Mouse (Mus musculus) forebrain, postnatal 0 days (tissue): ENCODE data around the gene Plcb2. TPM values are rescaled to one million over a fixed set of nuclear protein-coding genes. Genes with fewer than 3 reads are reported as not detected.
A peak's percentile ranks its signal among the peaks of the same experiment; 100 is the strongest.

ENCODE experiments used
- ATAC-seq: fragments of 200-750 bp; cut with Nextera tagmentation; 2 replicates; pipeline ENCODE4 v1.8.0; 2017; ENCODE audit warnings: mild to moderate bottlenecking, moderate library complexity
- DNase-seq: peaks from one replicate; pipeline ENCODE4 v3.0.0-alpha.2; 2015
- H3K27ac ChIP-seq: fragments of 300-500 bp; sonication (generic); 2 replicates; pipeline ENCODE4 v1.5.1; 2014; ENCODE audit warnings: low read depth, mild to moderate bottlenecking, antibody characterized with exemption, low read length, moderate library complexity, mixed read lengths
- H3K27me3 ChIP-seq: fragments of 300-500 bp; sonication (generic); 2 replicates; pipeline ENCODE4 v1.6.1; 2014; ENCODE audit warnings: mild to moderate bottlenecking, low read length, mixed read lengths; ENCODE audit not compliant: insufficient read depth
- H3K36me3 ChIP-seq: fragments of 300-500 bp; sonication (generic); 2 replicates; pipeline ENCODE4 v1.6.1; 2014; ENCODE audit warnings: mild to moderate bottlenecking, moderate library complexity; ENCODE audit not compliant: insufficient read depth
- H3K4me1 ChIP-seq: fragments of 300-500 bp; sonication (generic); 2 replicates; pipeline ENCODE4 v1.6.1; 2014; ENCODE audit warnings: antibody characterized with exemption; ENCODE audit not compliant: insufficient read depth
- H3K4me2 ChIP-seq: fragments of 300-500 bp; sonication (generic); 2 replicates; pipeline ENCODE4 v1.6.1; 2014; ENCODE audit warnings: low read depth, mild to moderate bottlenecking, moderate library complexity
- H3K4me3 ChIP-seq: fragments of 300-500 bp; sonication (generic); 2 replicates; pipeline ENCODE4 v1.5.1; 2014; ENCODE audit warnings: low read depth, low read length, mixed read lengths
- H3K9ac ChIP-seq: fragments of 300-500 bp; sonication (generic); 2 replicates; pipeline ENCODE4 v1.6.1; 2014; ENCODE audit warnings: mild to moderate bottlenecking
- H3K9me3 ChIP-seq: fragments of 300-500 bp; sonication (generic); 2 replicates; pipeline ENCODE4 v1.6.1; 2016; ENCODE audit warnings: low read length
- CTCF ChIP-seq: sonication (generic); IDR thresholded peaks from 2 replicates; pipeline ENCODE4 v1.5.1; 2016; ENCODE audit warnings: antibody characterized with exemption, control low read depth, low read depth
- WGBS: fragments of 180-500 bp; shearing (Covaris S2); extraction: QIAGEN DNeasy Blood & Tissue Kit; methylation state at CpG from one replicate; pipeline ENCODE4 v1.1.7; 2014; 5-methylcytosine and 5-hydroxymethylcytosine counted together
- polyA plus RNA-seq: library from polyadenylated mRNA; unstranded; fragments of >200 nt; fragmentation: Nextera tagmentation; extraction: Ambion mirVana; gene quantifications from 2 replicates; pipeline ENCODE4 v1.2.1, GENCODE M21; 2015
- total RNA-seq: library from RNA; depleted of rRNA; stranded (reverse); fragments of >200 nt; gene quantifications from 2 replicates; pipeline ENCODE4 v1.2.3, GENCODE M21; 2014

The Plcb2 gene
- total and polyA plus RNA-seq, 2 experiments from 2014 or later = 0.52 to 1.1 TPM

DNA sequence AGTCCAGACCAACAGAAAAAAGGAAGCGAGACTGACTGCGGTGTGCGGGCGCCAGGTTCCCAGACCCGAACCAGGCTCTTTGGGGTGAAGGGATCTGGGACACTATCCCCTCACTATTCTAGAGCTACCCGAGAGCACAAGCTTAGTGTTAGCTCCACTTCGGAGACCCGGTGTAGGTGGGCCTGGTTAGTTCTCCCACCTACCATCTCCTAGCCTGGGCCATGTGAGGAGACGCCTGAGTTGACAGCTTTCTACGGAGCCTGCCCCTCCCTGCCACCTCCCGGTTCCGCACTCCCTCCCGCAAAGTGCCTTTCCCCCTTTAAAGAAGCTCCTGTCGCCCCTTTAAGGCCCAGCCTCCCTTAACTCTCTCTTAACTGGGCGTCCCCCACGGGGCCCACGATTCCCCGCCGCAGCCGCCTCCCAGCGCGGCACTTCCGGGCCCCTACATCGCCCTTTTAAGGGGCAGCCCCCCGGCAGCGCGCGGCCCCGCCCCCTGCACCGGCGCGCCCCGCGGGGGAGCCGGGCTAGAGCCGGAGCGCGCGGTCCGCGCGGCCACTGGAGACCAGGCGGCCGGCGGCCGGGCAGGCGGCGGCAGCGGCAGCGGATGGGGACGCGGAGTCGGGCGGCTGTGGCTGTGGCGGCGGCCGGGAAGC, 17.1 kb upstream of the Plcb2 start, which contains the start of gene Inafm2:
Inafm2 (plus strand) TSS at position 527 of the 653 bp plus-strand sequence.
- DNase-seq = peak; percentile 95
- Histone ChIP-seq H3K9ac (peak within 1 kb of the TSS; percentile 77), H3K36me3 (no peaks in the 10 kb centered on the region), H3K4me3 (peak within 1 kb of the TSS; percentile 84), H3K9me3 (no peaks in the 10 kb centered on the region), H3K4me2 (peak within 1 kb of the TSS; percentile 97), H3K27me3 (no peaks in the 10 kb centered on the region; the same call in 1 of the 2 replicates), H3K4me1 (peaks cover 31% of the 10 kb centered on the region), H3K27ac (peak within 1 kb of the TSS; percentile 73)
- under 1% methylated on average over 45 of the region's 57 CpGs for WGBS
- TF ChIP-seq CTCF = no peak
- ATAC-seq = peak; percentile 97

DNA sequence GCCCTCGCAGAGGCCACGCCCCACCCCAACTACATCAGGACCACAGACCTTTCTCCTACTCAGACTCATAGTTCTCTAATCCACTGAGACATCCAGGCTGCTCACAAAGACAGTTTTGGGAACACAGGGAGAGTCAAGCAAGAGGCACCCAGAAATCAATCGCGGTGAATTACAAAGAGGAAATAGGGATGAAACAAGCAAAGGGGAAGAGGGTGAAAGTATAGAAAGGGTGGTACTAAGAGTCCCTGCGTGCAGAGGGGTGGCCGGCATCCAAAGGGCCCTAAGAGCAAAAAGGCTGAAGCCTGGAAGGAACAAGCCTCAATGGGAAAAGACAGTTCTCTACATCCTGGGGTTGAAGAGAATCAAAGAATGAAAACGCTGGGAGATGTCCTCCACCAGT, 16.4 kb upstream of the Plcb2 start:
- DNase-seq (no peak), ATAC-seq (no peak)
- H3K4me2 ChIP-seq = peak overlapping the region; percentile 97
- H3K36me3 ChIP-seq = no peaks in the 10 kb centered on the region
- H3K9ac ChIP-seq = no peak overlapping the region
- no peaks in the 10 kb centered on the region for H3K9me3 ChIP-seq
- WGBS = 14% methylated on average over 7 of the region's 7 CpGs
- TF ChIP-seq CTCF = no peak
- H3K27ac ChIP-seq = no peak overlapping the region
- H3K4me1 ChIP-seq = peaks cover 31% of the 10 kb centered on the region
- H3K27me3 ChIP-seq = no peaks in the 10 kb centered on the region; the same call in 1 of the 2 replicates
- no peak overlapping the region; the same call in 1 of the 2 replicates for H3K4me3 ChIP-seq

DNA sequence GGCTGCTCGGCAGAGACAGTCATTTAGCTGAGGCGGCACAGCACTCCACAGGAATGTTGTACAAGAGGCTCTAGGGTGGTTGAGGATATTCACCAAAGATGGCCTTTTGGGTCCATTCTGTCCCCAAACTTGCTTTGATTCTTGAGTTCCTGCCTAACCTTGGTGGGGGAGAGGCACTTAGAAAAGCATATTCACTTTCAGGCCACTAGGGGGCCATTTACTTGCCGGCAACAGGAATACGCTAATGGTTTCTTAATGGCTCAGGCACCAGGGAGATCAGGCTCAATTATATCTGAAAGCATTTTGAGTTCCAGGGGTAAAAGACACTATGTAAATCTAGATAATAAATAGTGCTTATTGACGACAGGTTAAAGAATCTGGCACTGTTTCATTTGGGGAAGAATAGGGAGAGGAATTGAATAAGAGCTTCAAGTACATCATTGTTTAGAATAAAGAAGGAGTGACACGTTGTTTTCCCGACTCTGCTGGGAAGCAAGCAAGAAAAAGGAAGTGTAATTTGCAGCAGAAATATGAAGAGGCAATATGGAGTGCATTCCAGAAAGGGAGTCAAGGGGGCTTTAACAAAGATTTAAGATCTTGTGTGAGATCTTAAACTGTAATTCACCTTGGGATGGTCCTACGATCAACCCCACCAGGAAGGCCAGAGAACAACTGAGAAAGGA, 15.2 kb upstream of the Plcb2 start:
- peak; percentile 76 for DNase-seq
- Histone ChIP-seq H3K27me3 (no peaks in the 10 kb centered on the region; the same call in 1 of the 2 replicates), H3K36me3 (no peaks in the 10 kb centered on the region), H3K9me3 (no peaks in the 10 kb centered on the region), H3K4me1 (peaks cover 23% of the 10 kb centered on the region), H3K9ac (no peak overlapping the region), H3K4me2 (no peak overlapping the region), H3K27ac (no peak overlapping the region), H3K4me3 (no peak overlapping the region)
- TF ChIP-seq CTCF = peak; percentile 85
- ATAC-seq = peak; percentile 12; the same call in 1 of the 2 replicates
- 19% methylated on average over 8 of the region's 8 CpGs for WGBS

DNA sequence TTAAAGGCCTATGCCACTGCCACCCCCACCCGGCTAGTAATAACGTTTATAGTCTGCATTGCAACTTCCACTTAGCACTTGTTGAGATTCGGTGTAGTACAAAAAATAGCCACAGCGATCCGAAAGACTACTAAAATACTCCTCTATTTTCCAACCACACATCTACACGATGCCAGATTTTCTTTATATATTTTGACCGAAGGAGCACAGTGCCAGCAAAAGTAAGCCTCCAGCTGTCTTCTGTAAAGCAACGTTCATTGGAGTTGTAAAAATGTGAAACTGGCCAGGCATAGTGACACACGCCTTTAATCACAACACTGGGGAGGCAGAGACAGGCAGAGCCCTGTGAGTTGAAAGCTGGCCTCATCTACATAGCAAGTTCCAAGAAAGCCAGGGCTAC, 12.9 kb upstream of the Plcb2 start:
- Histone ChIP-seq H3K9me3 (no peaks in the 10 kb centered on the region), H3K4me1 (peaks cover 14% of the 10 kb centered on the region; the same call in 1 of the 2 replicates), H3K27ac (no peak overlapping the region), H3K4me2 (no peak overlapping the region), H3K27me3 (no peaks in the 10 kb centered on the region; the same call in 1 of the 2 replicates), H3K9ac (no peak overlapping the region), H3K36me3 (no peaks in the 10 kb centered on the region), H3K4me3 (no peak overlapping the region)
- no peak for TF ChIP-seq CTCF
- 66% methylated on average over 9 of the region's 9 CpGs for WGBS
- DNase-seq (no peak), ATAC-seq (no peak)

DNA sequence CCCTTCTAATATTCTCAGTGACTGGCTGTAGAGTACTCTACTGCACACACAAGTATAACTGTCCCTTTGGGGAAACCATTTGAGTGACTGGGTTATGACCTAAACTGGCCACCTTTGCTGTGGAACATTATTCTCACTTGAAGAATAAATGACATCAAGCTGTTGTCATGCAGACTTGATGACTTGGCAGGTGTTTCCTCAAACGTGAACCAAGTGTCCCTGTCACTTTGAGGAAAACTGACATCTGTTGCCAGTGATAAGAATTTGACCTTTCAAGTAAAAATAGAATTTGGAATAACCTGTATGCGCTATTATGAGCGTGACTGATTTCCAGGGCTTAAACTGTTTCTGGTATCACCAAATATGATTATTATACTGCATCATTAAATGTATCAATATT, 12.1 kb upstream of the Plcb2 start:
- 70% methylated on average over 3 of the region's 3 CpGs for WGBS
- Histone ChIP-seq H3K4me1 (peaks cover 14% of the 10 kb centered on the region; the same call in 1 of the 2 replicates), H3K36me3 (no peaks in the 10 kb centered on the region), H3K27ac (no peak overlapping the region), H3K9ac (no peak overlapping the region), H3K4me2 (no peak overlapping the region), H3K9me3 (no peaks in the 10 kb centered on the region), H3K4me3 (no peak overlapping the region), H3K27me3 (no peaks in the 10 kb centered on the region; the same call in 1 of the 2 replicates)
- DNase-seq (no peak), ATAC-seq (no peak)
- no peak for TF ChIP-seq CTCF

DNA sequence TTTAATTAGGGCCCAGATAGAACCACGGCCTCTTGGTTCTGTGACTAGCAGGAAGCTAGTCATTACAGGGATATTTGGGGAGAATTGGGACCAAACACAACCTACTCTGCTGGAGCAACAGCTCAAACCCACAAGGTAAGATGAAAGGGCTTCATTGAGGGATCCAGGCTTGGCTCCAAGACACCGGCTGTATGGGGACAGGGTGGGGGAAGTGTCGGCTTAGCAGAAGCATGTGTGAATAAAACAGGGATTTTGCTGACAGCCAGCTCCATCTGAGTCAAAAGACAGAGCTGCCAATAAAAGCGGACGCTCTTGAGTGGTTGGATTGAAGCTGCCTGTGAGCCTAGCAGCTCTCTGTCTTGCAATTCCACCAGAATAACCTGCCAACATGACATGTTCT, 5.1 kb upstream of the Plcb2 start:
- Histone ChIP-seq H3K4me1 (peaks cover 3% of the 10 kb centered on the region; the same call in 1 of the 2 replicates), H3K9me3 (no peaks in the 10 kb centered on the region), H3K4me3 (no peak overlapping the region), H3K9ac (no peak overlapping the region), H3K27me3 (no peaks in the 10 kb centered on the region), H3K36me3 (no peaks in the 10 kb centered on the region), H3K27ac (no peak overlapping the region), H3K4me2 (no peak overlapping the region)
- TF ChIP-seq CTCF = no peak
- WGBS = 18% methylated on average over 5 of the region's 5 CpGs
- DNase-seq (peak; percentile 74), ATAC-seq (peak; percentile 88)

DNA sequence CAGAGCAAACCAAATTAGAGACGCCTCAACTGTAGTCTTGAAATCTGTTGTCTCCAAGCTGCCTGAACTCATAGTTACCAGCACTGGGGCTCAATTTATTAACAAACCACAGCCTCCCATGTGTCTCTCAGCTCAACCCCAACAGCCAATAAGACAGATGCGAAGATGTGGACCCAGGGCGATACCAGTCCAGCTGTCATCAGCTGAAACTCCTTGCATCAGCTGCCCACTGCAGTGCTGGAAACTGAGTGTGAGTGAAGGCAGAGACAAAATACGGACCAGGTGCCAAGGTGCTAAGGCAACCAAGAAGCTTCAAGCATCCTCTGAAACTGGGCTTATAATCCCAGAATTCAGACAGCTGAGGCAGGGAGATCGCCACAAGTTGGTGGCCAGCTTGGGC, 3.7 kb upstream of the Plcb2 start:
- WGBS = 81% methylated on average over 5 of the region's 5 CpGs
- Histone ChIP-seq H3K4me3 (no peak overlapping the region), H3K9ac (no peak overlapping the region), H3K4me2 (no peak overlapping the region), H3K36me3 (no peaks in the 10 kb centered on the region), H3K4me1 (peaks cover 3% of the 10 kb centered on the region; the same call in 1 of the 2 replicates), H3K27me3 (no peaks in the 10 kb centered on the region), H3K9me3 (no peaks in the 10 kb centered on the region), H3K27ac (no peak overlapping the region)
- no peak for DNase-seq
- no peak for TF ChIP-seq CTCF
- no peak for ATAC-seq
